Comparison of ENCODE assay signal across 8 mouse cellular contexts in the genomic region with DNA sequence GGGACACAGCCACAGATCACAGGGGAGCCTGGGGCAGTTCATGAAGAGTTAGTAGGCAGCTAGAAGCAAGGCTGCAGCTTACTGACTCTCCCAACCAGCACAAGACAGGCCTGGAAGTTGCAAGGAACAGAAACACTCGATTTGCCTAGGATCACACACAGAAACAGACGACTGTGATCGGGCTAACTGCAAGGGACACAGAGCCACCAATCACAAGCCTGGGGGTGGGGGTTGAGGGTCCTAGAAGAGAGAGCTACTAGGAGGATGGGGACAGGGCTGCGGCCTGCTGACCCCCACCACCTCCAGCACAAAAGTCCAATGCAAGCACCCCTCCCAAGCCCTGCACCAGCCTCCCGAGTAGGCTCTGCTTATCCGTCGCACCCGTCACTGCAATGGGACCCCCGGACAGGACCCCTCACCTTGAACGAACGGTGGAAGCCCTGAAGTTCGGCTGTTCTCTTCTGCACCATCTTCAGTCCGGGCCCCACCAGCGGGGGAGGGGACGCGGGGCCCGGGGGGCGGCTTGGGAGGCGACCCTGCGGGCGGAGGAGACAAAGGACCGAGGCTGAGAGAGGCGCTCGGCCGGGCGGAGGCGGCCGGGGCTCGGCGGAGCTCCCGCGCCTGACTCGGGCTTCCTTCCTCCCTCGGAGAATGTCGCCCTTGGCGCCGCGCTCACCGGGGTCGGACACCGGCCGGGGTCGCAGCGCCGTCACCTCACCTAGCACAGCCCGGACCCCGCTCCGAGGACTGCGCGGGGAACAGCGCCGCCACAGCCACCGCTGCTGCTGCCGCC. TPM values are rescaled to one million over a fixed set of nuclear protein-coding genes. Genes with fewer than 3 reads are reported as not detected.
DNase-seq lines count a peak whose midpoint lies in the region; ATAC-seq and TF ChIP-seq lines count a peak whose summit lies in the region.

No protein-coding gene starts in this region.

- peak overlapping the region; percentile 95 for H3K9ac ChIP-seq in hindbrain, postnatal 0 days (replicated peaks; ENCODE audit: low read length)

- ATAC-seq in hindbrain, postnatal 0 days: no peak; the same call in 1 of the 2 replicates

- peak overlapping the region; percentile 98 for H3K4me3 ChIP-seq in gastrocnemius, adult 2 months
- peak overlapping the region; percentile 79 for H3K4me3 ChIP-seq in cortical plate, adult 2 months (ENCODE audit: insufficient read depth, low read length)
- peak overlapping the region; percentile 89 for H3K4me3 ChIP-seq in hindbrain, postnatal 0 days (ENCODE audit: low read length)
- H3K4me3 ChIP-seq in midbrain, embryonic 10.5 days: peak overlapping the region; percentile 86

- peak overlapping the region; percentile 99 for H3K27ac ChIP-seq in gastrocnemius, adult 2 months
- 0 out of 2 replicates have a peak overlapping the region, but pooled peaks have one; percentile 48 for H3K27ac ChIP-seq in cortical plate, adult 2 months (ENCODE audit: insufficient read depth, low read length)
- peak overlapping the region; percentile 88 for H3K27ac ChIP-seq in hindbrain, postnatal 0 days
- peak overlapping the region; percentile 97 for H3K27ac ChIP-seq in midbrain, embryonic 10.5 days (replicated peaks)

- peak overlapping the region; percentile 86 for H3K4me2 ChIP-seq in hindbrain, postnatal 0 days (ENCODE audit: low read depth, low read length)

- TF ChIP-seq CTCF in gastrocnemius, adult 2 months (IDR thresholded peaks at IDR 0.05): peak; percentile 11; the same call in 1 of the 2 replicates
- no peak for TF ChIP-seq CTCF in cortical plate, adult 2 months (IDR thresholded peaks at IDR 0.05; ENCODE audit: extremely low read depth, insufficient read depth, low read length)
- no peak for TF ChIP-seq CTCF in hindbrain, postnatal 0 days (IDR thresholded peaks at IDR 0.05; ENCODE audit: low read depth)

- no peak for TF ChIP-seq POLR2A in cortical plate, adult 2 months (IDR thresholded peaks at IDR 0.05; ENCODE audit: extremely low read depth, insufficient read depth, low read length)

- no peaks in the 10 kb centered on the region for H3K9me3 ChIP-seq in hindbrain, postnatal 0 days (ENCODE audit: low read length)
- no peaks in the 10 kb centered on the region for H3K9me3 ChIP-seq in midbrain, embryonic 10.5 days (replicated peaks)

- peaks cover 7% of the 10 kb centered on the region for H3K4me1 ChIP-seq in cortical plate, adult 2 months (ENCODE audit: control insufficient read depth, insufficient read depth, low read length)
- H3K4me1 ChIP-seq in hindbrain, postnatal 0 days (ENCODE audit: insufficient read depth, low read length): peaks cover 50% of the 10 kb centered on the region
- peaks cover 65% of the 10 kb centered on the region for H3K4me1 ChIP-seq in midbrain, embryonic 10.5 days

- under 1% methylated on average over 47 of the region's 54 CpGs for WGBS in hindbrain, postnatal 0 days
- WGBS in midbrain, embryonic 10.5 days: under 1% methylated on average over 53 of the region's 54 CpGs

- intact Hi-C loops in gastrocnemius, adult 2 months (cut with DNase I): loop anchor here (5.0 kb wide), 1 partner anchor 413 kb away; a partner anchor contains a TSS
- intact Hi-C loops in gastrocnemius, postnatal 14 days (cut with DNase I; ENCODE audit: low total_unique reads): no loop called here

- no peaks in the 10 kb centered on the region for H3K27me3 ChIP-seq in hindbrain, postnatal 0 days (ENCODE audit: insufficient read depth, low read length)
- no peaks in the 10 kb centered on the region for H3K27me3 ChIP-seq in midbrain, embryonic 10.5 days (ENCODE audit: low read depth, poor library complexity, severe bottlenecking)

- H3K36me3 ChIP-seq in hindbrain, postnatal 0 days (ENCODE audit: insufficient read depth, low read length): peaks cover 12% of the 10 kb centered on the region; the same call in 1 of the 2 replicates
- H3K36me3 ChIP-seq in midbrain, embryonic 10.5 days: peaks cover 35% of the 10 kb centered on the region

- DNase-seq in gastrocnemius, adult 2 months: no peak
- DNase-seq in gastrocnemius, postnatal 14 days: no peak
- DNase-seq in 416B (ENCODE audit: low read depth): peak; percentile 42
- DNase-seq in hindbrain, postnatal 0 days (ENCODE audit: low spot score): peak; percentile 28
- DNase-seq in midbrain, embryonic 10.5 days (ENCODE audit: low spot score): peak; percentile 53
- no peak for DNase-seq in ovary, adult 18-20 months (ENCODE audit: low spot score)
- DNase-seq in adrenal gland, postnatal 4 days (ENCODE audit: low spot score in 2 of 2): no peak

RNA-seq across cellular contexts. Expression of a gene that starts 2.3 kb away (rescaled TPM):
- 100 to 1,000 TPM; 253 TPM for total RNA-seq in gastrocnemius, adult 2 months (2021)
- total RNA-seq in gastrocnemius, postnatal 14 days (2021): 100 to 1,000 TPM; 167 to 186 TPM
- polyA plus RNA-seq in cortical plate, adult 2 months (2012; rRNA removed): 47.1 and 54.0 TPM in 2 replicates
- 84.5 and 95.4 TPM in 2 replicates for total RNA-seq in hindbrain, postnatal 0 days (2014; rRNA removed)
- polyA plus RNA-seq in hindbrain, postnatal 0 days (2015; fragmentation: Nextera tagmentation; extraction: Ambion mirVana): 38.2 and 40.5 TPM in 2 replicates
- polyA plus RNA-seq in midbrain, embryonic 10.5 days (2016; fragmentation: Nextera tagmentation; extraction: Ambion mirVana): 82.7 and 84.7 TPM in 2 replicates
- total RNA-seq in adrenal gland, postnatal 4 days (2021): 100 to 1,000 TPM; 126 to 134 TPM

RNA-seq across cellular contexts. Expression of a gene that starts 18.7 kb away (rescaled TPM):
- 10 to 100 TPM; 34.7 to 40.0 TPM for total RNA-seq in gastrocnemius, adult 2 months (2021)
- total RNA-seq in gastrocnemius, postnatal 14 days (2021): 10 to 100 TPM; 30.1 to 34.4 TPM
- 98.8 and 102 TPM in 2 replicates for polyA plus RNA-seq in cortical plate, adult 2 months (2012; rRNA removed)
- 209 and 213 TPM in 2 replicates for total RNA-seq in hindbrain, postnatal 0 days (2014; rRNA removed)
- 81.9 and 82.8 TPM in 2 replicates for polyA plus RNA-seq in hindbrain, postnatal 0 days (2015; fragmentation: Nextera tagmentation; extraction: Ambion mirVana)
- 70.3 and 75.2 TPM in 2 replicates for polyA plus RNA-seq in midbrain, embryonic 10.5 days (2016; fragmentation: Nextera tagmentation; extraction: Ambion mirVana)
- total RNA-seq in adrenal gland, postnatal 4 days (2021): 10 to 100 TPM; 72.0 to 76.3 TPM

RNA-seq across cellular contexts. Expression of a gene that starts 26.2 kb away (rescaled TPM):
- 1 to 10 TPM; 4.9 to 5.5 TPM for total RNA-seq in gastrocnemius, adult 2 months (2021)
- total RNA-seq in gastrocnemius, postnatal 14 days (2021): 1 to 10 TPM; 5.5 to 7.4 TPM
- 7.9 and 9.4 TPM in 2 replicates for polyA plus RNA-seq in cortical plate, adult 2 months (2012; rRNA removed)
- 68.3 and 76.4 TPM in 2 replicates for total RNA-seq in hindbrain, postnatal 0 days (2014; rRNA removed)
- 37.2 and 38.8 TPM in 2 replicates for polyA plus RNA-seq in hindbrain, postnatal 0 days (2015; fragmentation: Nextera tagmentation; extraction: Ambion mirVana)
- 69.9 and 73.9 TPM in 2 replicates for polyA plus RNA-seq in midbrain, embryonic 10.5 days (2016; fragmentation: Nextera tagmentation; extraction: Ambion mirVana)
- 10 to 100 TPM; 16.5 to 16.6 TPM for total RNA-seq in adrenal gland, postnatal 4 days (2021)

RNA-seq across cellular contexts. Expression of a gene that starts 26.4 kb away (rescaled TPM):
- total RNA-seq in gastrocnemius, adult 2 months (2021): 1 to 10 TPM; 2.6 to 3.0 TPM
- 1 to 10 TPM; 3.2 to 3.5 TPM for total RNA-seq in gastrocnemius, postnatal 14 days (2021)
- polyA plus RNA-seq in cortical plate, adult 2 months (2012; rRNA removed): 111 and 118 TPM in 2 replicates
- 31.1 and 31.6 TPM in 2 replicates for total RNA-seq in hindbrain, postnatal 0 days (2014; rRNA removed)
- 46.7 and 52.2 TPM in 2 replicates for polyA plus RNA-seq in hindbrain, postnatal 0 days (2015; fragmentation: Nextera tagmentation; extraction: Ambion mirVana)
- polyA plus RNA-seq in midbrain, embryonic 10.5 days (2016; fragmentation: Nextera tagmentation; extraction: Ambion mirVana): 8.9 and 15.7 TPM in 2 replicates
- total RNA-seq in adrenal gland, postnatal 4 days (2021): 10 to 100 TPM; 18.3 to 24.9 TPM

RNA-seq across cellular contexts. Expression of a gene that starts 53.0 kb away (rescaled TPM):
- 100 to 1,000 TPM; 101 to 105 TPM for total RNA-seq in gastrocnemius, adult 2 months (2021)
- total RNA-seq in gastrocnemius, postnatal 14 days (2021): 100 to 1,000 TPM in 1 of 2 experiments, 10 to 100 TPM in 1; 94.3 to 105 TPM
- 294 and 314 TPM in 2 replicates for polyA plus RNA-seq in cortical plate, adult 2 months (2012; rRNA removed)
- 128 and 156 TPM in 2 replicates for total RNA-seq in hindbrain, postnatal 0 days (2014; rRNA removed)
- 94.3 and 95.5 TPM in 2 replicates for polyA plus RNA-seq in hindbrain, postnatal 0 days (2015; fragmentation: Nextera tagmentation; extraction: Ambion mirVana)
- 131 and 151 TPM in 2 replicates for polyA plus RNA-seq in midbrain, embryonic 10.5 days (2016; fragmentation: Nextera tagmentation; extraction: Ambion mirVana)
- 100 to 1,000 TPM; 169 to 173 TPM for total RNA-seq in adrenal gland, postnatal 4 days (2021)

Comparison
In these comparisons a context has a peak if more than half of its experiments do, and no peak if none do; other contexts are left out.
1. DNase-seq: peak in 416B (single experiment), hindbrain, postnatal 0 days (single experiment) and midbrain, embryonic 10.5 days (single experiment); none in gastrocnemius, adult 2 months (single experiment), gastrocnemius, postnatal 14 days (single experiment), ovary, adult 18-20 months (single experiment) and adrenal gland, postnatal 4 days (0 of 2).
2. H3K27ac ChIP-seq: peak in every context shown above with its lines; median percentile 99 in gastrocnemius, adult 2 months; 97 in midbrain, embryonic 10.5 days; 88 in hindbrain, postnatal 0 days; 48 in cortical plate, adult 2 months.
3. Peak in every context shown above with its lines, with median percentiles within 50 percentile points of each other: H3K4me3 ChIP-seq.